Mouse (Mus musculus) forebrain, embryonic 15.5 days (tissue): ENCODE measurements at regions not wholly inside any gene's neighbourhood (a gene's known extent, or its start where the extent isn't known, plus 50 kb on each side); places are given as distances from the start of the nearest gene placed in this dataset.

Experiments
- ATAC-seq: fragments of 200-750 bp; cut with Nextera tagmentation; replicated peaks from 2 replicates; pipeline ENCODE4 v1.8.0; 2017; ENCODE audit warnings: mild to moderate bottlenecking, moderate TSS enrichment, moderate library complexity
- H3K27ac ChIP-seq: fragments of 300-500 bp; sonication (generic); replicated peaks from 2 replicates; pipeline ENCODE4 v1.5.1; 2015; ENCODE audit warnings: mild to moderate bottlenecking, inconsistent platforms
- H3K27me3 ChIP-seq: fragments of 300-500 bp; sonication (generic); 2 replicates; pipeline ENCODE4 v1.6.1; 2015; ENCODE audit warnings: inconsistent platforms
- H3K36me3 ChIP-seq: fragments of 300-500 bp; sonication (generic); 2 replicates; pipeline ENCODE4 v1.6.1; 2015; ENCODE audit warnings: mild to moderate bottlenecking, inconsistent platforms
- H3K4me1 ChIP-seq: fragments of 300-500 bp; sonication (generic); 2 replicates; pipeline ENCODE4 v1.6.1; 2015; ENCODE audit warnings: inconsistent platforms
- H3K4me2 ChIP-seq: fragments of 300-500 bp; sonication (generic); replicated peaks from 2 replicates; pipeline ENCODE4 v1.6.1; 2015; ENCODE audit warnings: mild to moderate bottlenecking, inconsistent platforms
- H3K4me3 ChIP-seq: fragments of 300-500 bp; sonication (generic); 2 replicates; pipeline ENCODE4 v1.5.1; 2015; ENCODE audit warnings: mild to moderate bottlenecking, inconsistent platforms
- H3K9ac ChIP-seq: fragments of 300-500 bp; sonication (generic); replicated peaks from 2 replicates; pipeline ENCODE4 v1.6.1; 2015; ENCODE audit warnings: mild to moderate bottlenecking, inconsistent platforms
- H3K9me3 ChIP-seq: fragments of 300-500 bp; sonication (generic); 2 replicates; pipeline ENCODE4 v1.6.1; 2016; ENCODE audit warnings: inconsistent platforms
- WGBS: fragments of 180-500 bp; shearing (Covaris S2); methylation state at CpG from one replicate; pipeline ENCODE4 v1.1.7; 2015; ENCODE audit warnings: mixed read lengths; 5-methylcytosine and 5-hydroxymethylcytosine counted together

GRCm38 (mm10) chr5:24237201-24237600 is 72.4 kb downstream of the Nupl2 start:
- Histone ChIP-seq H3K9ac (no peak overlapping the region), H3K27ac (no peak overlapping the region), H3K36me3 (no peaks in the 10 kb centered on the region), H3K27me3 (no peaks in the 10 kb centered on the region), H3K9me3 (no peaks in the 10 kb centered on the region), H3K4me3 (no peak overlapping the region), H3K4me2 (no peak overlapping the region), H3K4me1 (no peaks in the 10 kb centered on the region)
- no peak for ATAC-seq
- 90% methylated on average over 3 of the region's 3 CpGs for WGBS

- WGBS = 91% methylated on average over 2 of the region's 2 CpGs
- Histone ChIP-seq H3K4me1 (no peaks in the 10 kb centered on the region), H3K4me2 (no peak overlapping the region), H3K36me3 (no peaks in the 10 kb centered on the region), H3K9ac (no peak overlapping the region), H3K4me3 (no peak overlapping the region), H3K27me3 (no peaks in the 10 kb centered on the region), H3K9me3 (no peaks in the 10 kb centered on the region), H3K27ac (no peak overlapping the region)
- ATAC-seq = no peak
These were observed 74.2 kb downstream of the Nupl2 start for GRCm38 (mm10) chr5:24239006-24239405.

- no peaks in the 10 kb centered on the region for H3K36me3 ChIP-seq
- WGBS = 82% methylated on average over 6 of the region's 6 CpGs
- no peaks in the 10 kb centered on the region for H3K9me3 ChIP-seq
- H3K27ac ChIP-seq = no peak overlapping the region
- H3K4me3 ChIP-seq = no peak overlapping the region
- H3K4me1 ChIP-seq = no peaks in the 10 kb centered on the region
- no peak overlapping the region for H3K9ac ChIP-seq
- no peak for ATAC-seq
- no peaks in the 10 kb centered on the region for H3K27me3 ChIP-seq
- no peak overlapping the region for H3K4me2 ChIP-seq
These were observed 79.4 kb downstream of the Nupl2 start for GRCm38 (mm10) chr5:24244211-24244610.

GRCm38 (mm10) chr5:24255421-24255820 is 90.7 kb downstream of the Nupl2 start:
- ATAC-seq = no peak
- no peaks in the 10 kb centered on the region for H3K36me3 ChIP-seq
- no peak overlapping the region for H3K4me2 ChIP-seq
- H3K9ac ChIP-seq = no peak overlapping the region
- H3K9me3 ChIP-seq = no peaks in the 10 kb centered on the region
- H3K4me1 ChIP-seq = no peaks in the 10 kb centered on the region
- H3K27me3 ChIP-seq = no peaks in the 10 kb centered on the region
- H3K4me3 ChIP-seq = no peak overlapping the region
- 81% methylated on average over 5 of the region's 5 CpGs for WGBS
- H3K27ac ChIP-seq = no peak overlapping the region

GRCm38 (mm10) chr5:24261098-24261497 is 90.3 kb downstream of the Kcnh2 start:
- no peak overlapping the region for H3K9ac ChIP-seq
- H3K36me3 ChIP-seq = no peaks in the 10 kb centered on the region
- H3K9me3 ChIP-seq = no peaks in the 10 kb centered on the region
- WGBS = 13% methylated on average over 7 of the region's 7 CpGs
- H3K27ac ChIP-seq = no peak overlapping the region
- H3K4me1 ChIP-seq = peaks cover 9% of the 10 kb centered on the region; the same call in 1 of the 2 replicates
- peak; percentile 66 for ATAC-seq
- no peaks in the 10 kb centered on the region for H3K27me3 ChIP-seq
- H3K4me3 ChIP-seq = no peak overlapping the region
- no peak overlapping the region for H3K4me2 ChIP-seq

GRCm38 (mm10) chr5:24262146-24262545 is 89.3 kb downstream of the Kcnh2 start:
- H3K4me1 ChIP-seq = peaks cover 13% of the 10 kb centered on the region; the same call in 1 of the 2 replicates
- 3% methylated on average over 11 of the region's 11 CpGs for WGBS
- no peaks in the 10 kb centered on the region for H3K36me3 ChIP-seq
- no peaks in the 10 kb centered on the region for H3K9me3 ChIP-seq
- H3K4me3 ChIP-seq = no peak overlapping the region
- no peak for ATAC-seq
- no peak overlapping the region for H3K4me2 ChIP-seq
- no peaks in the 10 kb centered on the region for H3K27me3 ChIP-seq
- no peak overlapping the region for H3K27ac ChIP-seq
- no peak overlapping the region for H3K9ac ChIP-seq

GRCm38 (mm10) chr5:24264151-24264550 is 87.3 kb downstream of the Kcnh2 start:
- ATAC-seq = no peak
- Histone ChIP-seq H3K4me2 (no peak overlapping the region), H3K9me3 (no peaks in the 10 kb centered on the region), H3K36me3 (no peaks in the 10 kb centered on the region), H3K4me1 (peaks cover 13% of the 10 kb centered on the region; the same call in 1 of the 2 replicates), H3K4me3 (no peak overlapping the region), H3K27ac (no peak overlapping the region), H3K27me3 (no peaks in the 10 kb centered on the region), H3K9ac (no peak overlapping the region)
- 73% methylated on average over 4 of the region's 4 CpGs for WGBS

- Histone ChIP-seq H3K27me3 (no peaks in the 10 kb centered on the region), H3K4me1 (peaks cover 13% of the 10 kb centered on the region; the same call in 1 of the 2 replicates), H3K4me3 (no peak overlapping the region), H3K27ac (no peak overlapping the region), H3K9ac (no peak overlapping the region), H3K36me3 (no peaks in the 10 kb centered on the region), H3K4me2 (no peak overlapping the region), H3K9me3 (no peaks in the 10 kb centered on the region)
- no peak for ATAC-seq
- WGBS = 91% methylated on average over 3 of the region's 3 CpGs
These were observed 86.0 kb downstream of the Kcnh2 start for GRCm38 (mm10) chr5:24265431-24265830.

GRCm38 (mm10) chr5:24266344-24267295 is 84.8 kb downstream of the Kcnh2 start:
- H3K4me3 ChIP-seq = peak overlapping the region; percentile 14; the same call in 1 of the 2 replicates
- WGBS = 19% methylated on average over 16 of the region's 16 CpGs
- no peaks in the 10 kb centered on the region for H3K9me3 ChIP-seq
- ATAC-seq = peak; percentile 84
- H3K9ac ChIP-seq = no peak overlapping the region
- peaks cover 13% of the 10 kb centered on the region; the same call in 1 of the 2 replicates for H3K4me1 ChIP-seq
- peak overlapping the region; percentile 33 for H3K4me2 ChIP-seq
- no peak overlapping the region for H3K27ac ChIP-seq
- no peaks in the 10 kb centered on the region for H3K27me3 ChIP-seq
- no peaks in the 10 kb centered on the region for H3K36me3 ChIP-seq
